Mouse (Mus musculus) R1 (cell line): Measurements from ENCODE around the gene Sorbs1.

Source experiments
- DNase-seq: peaks from one replicate; pipeline ENCODE4 v3.0.0-alpha.2; 2018; ENCODE audit warnings: low read depth, low spot score

Sorbs1 gene

GRCm38 (mm10) chr19:40267380-40267779, 246.2 kb downstream of the Sorbs1 start:
- DNase-seq = no peak

DNA sequence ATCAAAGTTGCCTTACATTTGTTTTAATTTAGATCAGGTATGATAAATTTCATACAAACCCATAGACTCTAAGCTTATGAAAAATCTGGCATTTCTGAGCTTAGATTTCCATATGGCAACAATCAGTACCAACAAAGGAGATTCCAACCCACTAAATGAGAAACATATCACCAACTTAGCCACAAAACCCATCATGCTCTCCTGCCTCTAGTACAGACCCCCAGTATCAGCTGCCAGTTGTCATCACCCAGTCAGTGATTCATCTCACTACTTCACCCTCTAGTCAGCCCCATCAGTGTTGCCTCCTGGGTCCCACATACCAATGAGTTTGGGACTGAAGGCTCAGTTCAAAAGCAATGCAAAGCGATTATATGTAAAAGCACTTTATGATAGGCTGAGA, 254.1 kb downstream of the Sorbs1 start:
- DNase-seq = no peak

DNA sequence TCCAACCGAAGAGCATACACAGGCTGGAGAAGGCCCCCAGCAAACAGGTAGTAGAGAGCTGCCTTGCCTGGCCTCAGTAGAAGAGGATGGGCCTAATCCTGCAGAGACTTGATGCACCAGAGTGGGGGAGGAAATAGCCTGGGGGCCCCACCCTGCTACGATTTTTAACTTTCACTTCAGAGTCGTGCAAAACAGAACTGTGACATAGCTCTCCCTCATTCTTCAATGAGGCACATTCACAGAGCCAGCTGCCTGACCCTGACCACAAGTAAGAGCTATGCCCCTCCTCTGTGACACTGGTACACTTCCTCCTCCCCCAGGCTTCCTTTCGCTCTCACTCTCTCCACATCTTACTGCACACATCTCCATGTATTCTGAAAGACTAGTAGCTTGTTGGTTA, 256.2 kb downstream of the Sorbs1 start:
- DNase-seq = no peak

DNA sequence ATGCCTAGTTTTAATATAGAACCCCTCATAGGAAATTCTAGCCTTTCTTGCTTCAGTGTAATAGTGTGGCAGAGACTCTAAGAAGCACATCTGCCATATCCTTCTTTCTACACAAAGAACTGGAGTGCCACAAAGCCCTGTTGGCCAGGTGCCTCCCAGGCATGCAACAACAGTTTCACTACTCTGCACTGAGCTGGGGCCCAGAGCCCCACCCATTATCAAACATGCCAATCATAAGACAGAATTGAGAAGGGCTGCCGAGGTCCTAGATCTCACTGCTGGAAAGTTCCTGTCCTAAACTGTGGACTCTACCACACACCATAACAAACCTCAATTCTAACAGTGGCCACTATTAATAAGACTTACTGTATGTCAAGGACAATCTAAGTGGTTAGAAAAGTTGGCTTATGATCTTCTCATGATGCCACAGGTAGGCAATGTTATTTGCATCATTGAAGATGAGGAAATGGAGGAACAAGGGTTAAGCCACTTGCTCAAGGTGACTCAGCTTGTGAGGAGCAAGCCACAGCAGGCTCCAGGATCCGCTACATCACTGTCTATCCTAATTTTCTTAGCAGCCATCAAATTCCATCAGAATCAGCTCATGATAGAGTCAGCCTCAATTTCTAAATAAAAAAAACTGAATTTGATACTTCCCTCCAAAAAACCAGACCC, 257.1 kb downstream of the Sorbs1 start:
- no peak for DNase-seq

DNA sequence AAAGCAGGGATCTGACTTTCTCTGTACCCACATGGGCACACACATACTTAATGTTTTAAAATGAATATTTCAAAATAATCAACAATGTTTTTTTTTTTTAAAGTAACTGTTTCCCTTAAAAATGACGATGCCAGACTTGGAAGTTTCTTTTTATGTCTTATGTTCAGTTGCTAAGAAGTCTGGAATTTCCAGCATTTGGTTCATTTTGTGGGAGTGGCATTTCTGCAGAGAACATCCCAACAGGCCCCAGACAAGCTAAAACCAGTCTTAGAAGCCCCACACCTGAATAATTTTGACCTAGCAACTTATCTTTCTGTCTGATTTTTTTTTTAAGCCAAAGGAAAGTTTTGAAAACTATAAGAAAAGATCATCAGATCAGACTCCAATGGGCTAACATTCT, 258.0 kb downstream of the Sorbs1 start:
- no peak for DNase-seq

GRCm38 (mm10) chr19:40254741-40255140, 258.8 kb downstream of the Sorbs1 start:
- no peak for DNase-seq

DNA sequence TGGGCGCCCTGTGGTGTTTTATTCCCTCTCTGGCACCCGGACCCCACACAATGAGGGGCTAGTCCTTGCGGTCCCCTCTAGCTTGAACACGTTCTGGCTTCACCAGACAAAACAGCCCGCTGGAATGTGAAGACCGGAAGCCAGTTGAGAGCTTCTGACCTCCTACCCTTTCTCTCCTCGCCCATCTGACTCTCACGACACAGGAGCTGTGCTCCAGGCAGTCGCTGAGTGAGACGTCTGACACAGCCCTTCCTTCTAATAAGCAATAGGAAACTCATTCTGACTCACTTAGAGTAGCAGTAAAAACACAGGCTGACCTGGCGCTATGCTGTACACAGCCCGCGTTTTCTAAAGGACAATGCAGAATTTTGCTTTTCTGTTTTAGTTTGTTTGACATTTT, 259.8 kb downstream of the Sorbs1 start:
- peak; percentile 57 for DNase-seq

DNA sequence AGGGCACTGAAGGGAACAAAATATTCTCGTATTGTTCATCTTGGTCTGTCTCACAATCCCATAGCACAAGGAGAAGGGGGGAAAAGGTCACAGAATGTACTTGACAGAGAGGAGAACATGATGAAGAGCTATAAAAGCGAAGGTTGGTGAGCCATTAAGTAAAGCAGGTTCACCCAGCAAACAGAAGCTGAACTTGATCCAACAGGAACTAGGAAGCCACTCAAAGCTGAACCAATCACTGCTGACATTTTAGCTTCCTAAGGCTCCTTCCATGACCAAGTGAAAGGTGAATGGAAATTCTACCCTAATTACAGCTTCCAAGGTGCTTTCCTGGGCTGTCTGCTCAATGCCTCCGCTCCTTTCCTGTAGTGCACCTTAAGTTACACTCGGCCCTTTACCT, 262.5 kb downstream of the Sorbs1 start:
- DNase-seq = no peak

- no peak for DNase-seq
These were observed 264.2 kb downstream of the Sorbs1 start for GRCm38 (mm10) chr19:40249352-40249751.

- DNase-seq = no peak
These were observed 265.1 kb downstream of the Sorbs1 start for GRCm38 (mm10) chr19:40248476-40248875.

DNA sequence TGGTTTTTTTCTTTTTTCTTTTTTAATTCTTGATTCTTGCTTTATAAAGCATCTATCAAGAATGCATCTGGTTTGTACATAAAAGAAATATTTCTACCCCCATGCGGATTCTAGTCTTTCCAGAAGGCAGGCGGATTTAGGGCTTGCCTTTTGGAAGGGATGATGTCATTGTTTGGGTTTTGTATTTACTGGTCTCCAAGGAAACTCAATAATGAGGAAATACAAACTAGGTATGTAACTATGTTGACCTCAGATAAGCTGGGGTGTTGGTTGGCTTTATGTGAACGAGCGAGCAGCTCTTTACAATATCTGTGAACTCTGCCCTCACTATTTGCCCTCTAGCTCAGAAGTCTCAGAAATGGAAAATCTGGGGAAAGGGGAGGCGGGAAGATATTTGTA, 266.3 kb downstream of the Sorbs1 start:
- no peak for DNase-seq

DNA sequence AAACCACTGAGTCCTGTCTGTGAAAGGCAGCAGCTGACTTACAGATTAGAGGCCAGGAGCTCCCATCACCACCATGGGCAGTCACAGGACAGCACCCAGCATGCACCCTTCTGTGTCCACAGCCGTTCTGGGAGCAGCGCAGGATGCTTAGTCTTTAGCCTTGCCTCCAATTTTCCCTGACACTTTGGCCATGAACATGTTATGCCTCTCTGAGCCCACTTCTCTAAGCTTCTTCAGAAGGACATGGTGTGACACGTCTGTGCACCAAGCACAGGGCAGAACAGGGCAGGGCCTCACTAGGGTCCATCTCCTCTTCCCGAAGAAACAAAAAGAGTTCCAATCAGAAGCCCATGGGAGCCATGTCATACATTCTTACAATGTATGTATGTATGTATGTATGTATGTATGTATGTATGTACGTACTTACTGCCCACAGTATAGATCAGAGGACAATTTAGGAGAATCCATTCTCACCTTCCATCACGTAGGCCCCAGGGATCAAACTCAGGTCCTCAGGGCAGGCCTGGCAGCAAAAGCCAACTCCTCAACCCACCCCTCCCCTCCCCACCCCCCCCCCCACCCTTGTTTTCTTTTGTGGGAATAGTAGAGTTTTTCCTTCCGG, 266.8 kb downstream of the Sorbs1 start:
- DNase-seq = no peak
